Mouse (Mus musculus): Measurements from ENCODE around the gene Lyar. TPM values are rescaled to one million over a fixed set of nuclear protein-coding genes. Genes with fewer than 3 reads are reported as not detected.

The Lyar gene
- polyA plus RNA-seq, 1 experiment from 2014 or later, result 191 TPM

- H3K4me1 ChIP-seq, result peaks cover 20% of the 10 kb centered on the region
- H3K9me3 ChIP-seq, result no peaks in the 10 kb centered on the region
- DNase-seq (ENCODE audit: extremely low spot score, low spot score), result no peak
- no peak overlapping the region for H3K27ac ChIP-seq
- 0 out of 2 replicates have a peak, but pooled peaks cover 6% of the 10 kb centered on the region for H3K27me3 ChIP-seq (ENCODE audit: poor library complexity, severe bottlenecking)
- H3K4me3 ChIP-seq, result no peak overlapping the region
- H3K36me3 ChIP-seq (replicated peaks), result peaks cover 20% of the 10 kb centered on the region
- 88% methylated on average over 5 of the region's 5 CpGs for WGBS
Observed at GRCm38 (mm10) chr5:38258773-38259146, 38.5 kb downstream of the Lyar start.

GRCm38 (mm10) chr5:38259455-38260106, 39.3 kb downstream of the Lyar start:
- 47% methylated on average over 9 of the region's 9 CpGs for WGBS
- Histone ChIP-seq H3K27me3 (ENCODE audit: poor library complexity, severe bottlenecking) (0 out of 2 replicates have a peak, but pooled peaks cover 6% of the 10 kb centered on the region), H3K9me3 (no peaks in the 10 kb centered on the region), H3K27ac (peak overlapping the region; percentile 88), H3K4me3 (peak overlapping the region; percentile 71), H3K4me1 (peaks cover 20% of the 10 kb centered on the region), H3K36me3 (replicated peaks) (peaks cover 29% of the 10 kb centered on the region)
- no peak for DNase-seq (ENCODE audit: extremely low spot score, low spot score)

- Histone ChIP-seq H3K4me1 (peaks cover 20% of the 10 kb centered on the region), H3K4me3 (peak within 1 kb of the TSS; percentile 71), H3K9me3 (no peaks in the 10 kb centered on the region), H3K27me3 (ENCODE audit: poor library complexity, severe bottlenecking) (0 out of 2 replicates have a peak, but pooled peaks cover 6% of the 10 kb centered on the region), H3K36me3 (replicated peaks) (peaks cover 35% of the 10 kb centered on the region), H3K27ac (peak within 1 kb of the TSS; percentile 88)
- WGBS, result under 1% methylated on average over 40 of the region's 40 CpGs
- DNase-seq (ENCODE audit: extremely low spot score, low spot score), result peak; percentile 64
Observed at GRCm38 (mm10) chr5:38260107-38260682, 39.9 kb downstream of the Lyar start, which contains the start of gene Tmem128. Tmem128 (plus strand) TSS chr5:38260185.

GRCm38 (mm10) chr5:38270942-38271341, 50.7 kb downstream of the Lyar start:
- no peaks in the 10 kb centered on the region for H3K9me3 ChIP-seq
- H3K4me1 ChIP-seq, result peaks cover 8% of the 10 kb centered on the region
- 93% methylated on average over 3 of the region's 3 CpGs for WGBS
- peaks cover 53% of the 10 kb centered on the region for H3K36me3 ChIP-seq (replicated peaks)
- no peak for DNase-seq (ENCODE audit: extremely low spot score, low spot score)
- H3K4me3 ChIP-seq, result no peak overlapping the region
- H3K27me3 ChIP-seq (ENCODE audit: poor library complexity, severe bottlenecking), result peaks cover 32% of the 10 kb centered on the region
- no peak overlapping the region for H3K27ac ChIP-seq

GRCm38 (mm10) chr5:38273831-38274230, 53.6 kb downstream of the Lyar start:
- Histone ChIP-seq H3K9me3 (no peaks in the 10 kb centered on the region), H3K36me3 (replicated peaks) (peaks cover 26% of the 10 kb centered on the region), H3K27me3 (ENCODE audit: poor library complexity, severe bottlenecking) (peaks cover 61% of the 10 kb centered on the region), H3K4me1 (peaks cover 32% of the 10 kb centered on the region), H3K27ac (no peak overlapping the region), H3K4me3 (no peak overlapping the region)
- DNase-seq (ENCODE audit: extremely low spot score, low spot score), result no peak
- 93% methylated on average over 4 of the region's 4 CpGs for WGBS

- H3K36me3 ChIP-seq (replicated peaks), result peaks cover 9% of the 10 kb centered on the region
- H3K4me3 ChIP-seq, result peak within 1 kb of the TSS; percentile 45
- peaks cover 80% of the 10 kb centered on the region for H3K27me3 ChIP-seq (ENCODE audit: poor library complexity, severe bottlenecking)
- no peak within 1 kb of the TSS for H3K27ac ChIP-seq
- under 1% methylated on average over 4 of the region's 4 CpGs for WGBS
- no peak for DNase-seq (ENCODE audit: extremely low spot score, low spot score)
- peaks cover 32% of the 10 kb centered on the region for H3K4me1 ChIP-seq
- H3K9me3 ChIP-seq, result no peaks in the 10 kb centered on the region
Observed at GRCm38 (mm10) chr5:38275771-38276170, 55.5 kb downstream of the Lyar start, which contains the start of gene Otop1. Otop1 (plus strand) TSS chr5:38275972.

- Histone ChIP-seq H3K27ac (no peak overlapping the region), H3K36me3 (replicated peaks) (peaks cover 4% of the 10 kb centered on the region), H3K9me3 (no peaks in the 10 kb centered on the region), H3K4me1 (peaks cover 32% of the 10 kb centered on the region), H3K4me3 (peak overlapping the region; percentile 45), H3K27me3 (ENCODE audit: poor library complexity, severe bottlenecking) (peaks cover 82% of the 10 kb centered on the region)
- WGBS, result under 1% methylated on average over 19 of the region's 19 CpGs
- DNase-seq (ENCODE audit: extremely low spot score, low spot score), result no peak
Observed at GRCm38 (mm10) chr5:38276451-38276850, 56.2 kb downstream of the Lyar start.

- WGBS, result 2% methylated on average over 65 of the region's 65 CpGs
- Histone ChIP-seq H3K27ac (no peak overlapping the region), H3K36me3 (replicated peaks) (no peaks in the 10 kb centered on the region)
Observed at GRCm38 (mm10) chr5:38277098-38277866, 57.0 kb downstream of the Lyar start.

GRCm38 (mm10) chr5:38277936-38278600, 57.8 kb downstream of the Lyar start:
- H3K27me3 ChIP-seq (ENCODE audit: poor library complexity, severe bottlenecking), result peaks cover 78% of the 10 kb centered on the region
- peak; percentile 24 for DNase-seq (ENCODE audit: extremely low spot score, low spot score)
- peaks cover 32% of the 10 kb centered on the region for H3K4me1 ChIP-seq
- no peak overlapping the region for H3K27ac ChIP-seq
- no peaks in the 10 kb centered on the region for H3K9me3 ChIP-seq
- no peaks in the 10 kb centered on the region for H3K36me3 ChIP-seq (replicated peaks)
- peak overlapping the region; percentile 45; the same call in 1 of the 2 replicates for H3K4me3 ChIP-seq
- 20% methylated on average over 12 of the region's 12 CpGs for WGBS

More at GRCm38 (mm10) chr5:38277098-38277866, 57.0 kb downstream of the Lyar start:
- Histone ChIP-seq H3K4me3 (peak overlapping the region; percentile 45), H3K4me1 (peaks cover 32% of the 10 kb centered on the region), H3K9me3 (no peaks in the 10 kb centered on the region), H3K27me3 (ENCODE audit: poor library complexity, severe bottlenecking) (peaks cover 82% of the 10 kb centered on the region)
- DNase-seq (ENCODE audit: extremely low spot score, low spot score), result peak; percentile 34

GRCm38 (mm10) chr5:38280075-38280474, 59.8 kb downstream of the Lyar start:
- no peaks in the 10 kb centered on the region for H3K36me3 ChIP-seq (replicated peaks)
- peaks cover 58% of the 10 kb centered on the region for H3K27me3 ChIP-seq (ENCODE audit: poor library complexity, severe bottlenecking)
- H3K4me3 ChIP-seq, result no peak overlapping the region
- peaks cover 32% of the 10 kb centered on the region for H3K4me1 ChIP-seq
- DNase-seq (ENCODE audit: extremely low spot score, low spot score), result no peak
- H3K27ac ChIP-seq, result no peak overlapping the region
- no peaks in the 10 kb centered on the region for H3K9me3 ChIP-seq
- WGBS, result 35% methylated on average over 1 of the region's 1 CpGs

Measured in forebrain, embryonic 10.5 days (tissue).